Mouse (Mus musculus) G1E (cell line): Measurements from ENCODE around the gene Uba1. TPM values are rescaled to one million over a fixed set of nuclear protein-coding genes. Genes with fewer than 3 reads are reported as not detected.

Experiments
- ATAC-seq: 2 replicates; pipeline ENCODE4 v1.8.0; 2016; ENCODE audit warnings: mild to moderate bottlenecking; ENCODE audit not compliant: insufficient number of reproducible peaks, poor library complexity, low FRiP score, severe bottlenecking; ENCODE audit errors: extremely low read depth
- DNase-seq: peaks from one replicate; pipeline ENCODE4 v3.0.0; 2012; ENCODE audit warnings: low spot score
- H3K27me3 ChIP-seq: 2 replicates; pipeline ENCODE4 v1.6.1; 2012; ENCODE audit warnings: mild to moderate bottlenecking, low read length, inconsistent platforms; ENCODE audit not compliant: insufficient read depth
- H3K36me3 ChIP-seq: replicated peaks from 2 replicates; pipeline ENCODE3; 2012; ENCODE audit warnings: mild to moderate bottlenecking, inconsistent platforms
- H3K4me1 ChIP-seq: 2 replicates; pipeline ENCODE4 v1.6.1; 2012; ENCODE audit warnings: low read depth, low read length, inconsistent platforms, mixed read lengths; ENCODE audit not compliant: insufficient read depth
- H3K4me3 ChIP-seq: 2 replicates; pipeline ENCODE4 v1.5.1; 2012; ENCODE audit warnings: low read depth, mild to moderate bottlenecking, inconsistent platforms, low read length, moderate library complexity, mixed read lengths
- H3K9me3 ChIP-seq: replicated peaks from 2 replicates; pipeline ENCODE4 v1.6.1; 2012; ENCODE audit warnings: inconsistent platforms
- CTCF ChIP-seq: IDR thresholded peaks from 2 replicates; pipeline ENCODE4 v1.5.1; 2012; ENCODE audit warnings: low read depth, low read length, inconsistent platforms, mixed read lengths
- GATA1 ChIP-seq: IDR thresholded peaks from 2 replicates; pipeline ENCODE4 v1.6.1; 2012; ENCODE audit warnings: borderline replicate concordance, low read length, inconsistent platforms, mixed read lengths
- GATA2 ChIP-seq: IDR thresholded peaks from 2 replicates; pipeline ENCODE4 v1.6.1; 2012; ENCODE audit warnings: low read depth, low read length, inconsistent platforms, borderline replicate concordance
- POLR2AphosphoS5 ChIP-seq: IDR thresholded peaks from 2 replicates; pipeline ENCODE4 v1.6.1; 2012; ENCODE audit warnings: low read depth, low read length, inconsistent platforms; ENCODE audit not compliant: insufficient replicate concordance
- TAL1 ChIP-seq: conservative IDR thresholded peaks from 2 replicates; pipeline ENCODE4 v1.6.1; 2012; ENCODE audit warnings: low read depth, low read length, inconsistent platforms, mixed read lengths
- polyA plus RNA-seq: library from polyadenylated mRNA; stranded (reverse); fragments of >175 nt; gene quantifications from 2 replicates; pipeline ENCODE4 v1.2.3, GENCODE M21; 2012
- total RNA-seq, 2 experiments: library from RNA; stranded (forward) in 1 of 2; stranded (reverse) in 1 of 2; fragments of 200-1000 nt in 1 of 2; fragments of >200 nt in 1 of 2; fragmentation: Nextera tagmentation in 1 of 2; gene quantifications; 2 replicates each; pipeline ENCODE4 v1.2.3; 2014 to 2017

Gene Uba1
- total and polyA plus RNA-seq, 3 experiments = 169 to 322 (median 189) TPM

DNA sequence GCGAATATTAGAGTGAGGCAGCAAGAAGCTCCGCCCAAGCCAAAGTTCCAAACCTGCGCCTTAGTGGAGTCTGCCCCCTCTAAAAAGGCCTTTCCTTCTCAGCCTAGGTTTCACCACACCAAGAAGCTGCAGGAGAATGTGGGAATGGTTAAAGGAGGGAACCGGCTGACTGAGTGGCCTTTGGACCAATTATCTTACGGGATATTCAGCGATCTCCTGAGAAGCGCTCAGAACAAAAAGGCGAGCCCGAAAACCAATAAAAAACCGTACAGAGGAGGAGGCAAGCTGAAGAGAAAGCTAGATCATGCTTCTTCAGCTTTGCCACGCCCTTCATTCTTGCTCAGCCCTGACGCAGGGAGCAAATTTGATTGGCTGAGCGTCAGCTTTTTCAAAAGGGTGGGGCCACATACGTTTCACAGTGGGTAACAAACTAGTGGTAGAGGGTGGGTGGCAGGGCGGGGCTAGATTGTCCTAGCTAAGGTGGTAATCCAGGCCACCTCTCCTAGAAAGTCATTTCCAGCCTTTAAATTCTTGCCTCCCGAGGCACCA lies 29.5 kb downstream of the Uba1 start, which contains the start of gene Cdk16:
TSS of gene Cdk16 (plus strand) at position 436 of the 549 bp plus-strand sequence.
- Histone ChIP-seq H3K4me1 (peaks cover 26% of the 10 kb centered on the region), H3K9me3 (no peaks in the 10 kb centered on the region), H3K4me3 (peak within 1 kb of the TSS; percentile 75), H3K36me3 (peaks cover 39% of the 10 kb centered on the region), H3K27me3 (no peaks in the 10 kb centered on the region)
- TF ChIP-seq GATA2 = no peak
- no peak for TF ChIP-seq CTCF
- peak; percentile 85 for ATAC-seq
- DNase-seq = peak; percentile 73

- DNase-seq (peak; percentile 68), ATAC-seq (no peak; the same call in 1 of the 2 replicates)
- peak overlapping the region; percentile 75 for H3K4me3 ChIP-seq
- no peaks in the 10 kb centered on the region for H3K9me3 ChIP-seq
- peaks cover 26% of the 10 kb centered on the region for H3K4me1 ChIP-seq
- TF ChIP-seq GATA2 = no peak
- no peak for TF ChIP-seq POLR2AphosphoS5
- TF ChIP-seq TAL1 = no peak
- TF ChIP-seq GATA1 = no peak
- no peak for TF ChIP-seq CTCF
- H3K36me3 ChIP-seq = peaks cover 39% of the 10 kb centered on the region
- no peaks in the 10 kb centered on the region for H3K27me3 ChIP-seq
Measured at GRCm38 (mm10) chrX:20688068-20688547, 30.0 kb downstream of the Uba1 start.

DNA sequence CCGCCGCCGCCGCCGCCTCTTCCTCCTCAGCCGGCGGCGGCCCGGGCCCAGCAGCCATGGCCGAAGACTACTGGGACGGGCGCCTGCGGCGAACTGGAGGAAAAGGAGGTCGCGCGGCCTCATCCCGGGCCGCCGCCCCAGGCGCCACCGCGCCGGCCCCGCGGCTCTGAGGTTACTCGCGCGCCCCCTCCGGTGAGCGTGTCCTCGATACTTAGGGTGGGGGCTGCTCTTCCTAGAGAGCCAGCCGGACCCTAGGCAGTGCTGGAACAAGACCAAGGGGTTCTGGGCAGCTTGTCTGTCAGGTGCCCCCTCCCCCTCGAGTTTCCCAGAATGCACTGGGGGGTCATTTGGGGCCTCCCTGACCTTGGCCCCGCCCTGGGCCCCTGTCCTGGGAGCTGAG lies 30.5 kb downstream of the Uba1 start:
- no peaks in the 10 kb centered on the region for H3K27me3 ChIP-seq
- DNase-seq (peak; percentile 29), ATAC-seq (no peak)
- H3K4me3 ChIP-seq = peak overlapping the region; percentile 75
- TF ChIP-seq GATA1 (no peak), CTCF (no peak), GATA2 (no peak), POLR2AphosphoS5 (no peak), TAL1 (no peak)
- no peaks in the 10 kb centered on the region for H3K9me3 ChIP-seq
- peaks cover 26% of the 10 kb centered on the region for H3K4me1 ChIP-seq
- H3K36me3 ChIP-seq = peaks cover 40% of the 10 kb centered on the region

DNA sequence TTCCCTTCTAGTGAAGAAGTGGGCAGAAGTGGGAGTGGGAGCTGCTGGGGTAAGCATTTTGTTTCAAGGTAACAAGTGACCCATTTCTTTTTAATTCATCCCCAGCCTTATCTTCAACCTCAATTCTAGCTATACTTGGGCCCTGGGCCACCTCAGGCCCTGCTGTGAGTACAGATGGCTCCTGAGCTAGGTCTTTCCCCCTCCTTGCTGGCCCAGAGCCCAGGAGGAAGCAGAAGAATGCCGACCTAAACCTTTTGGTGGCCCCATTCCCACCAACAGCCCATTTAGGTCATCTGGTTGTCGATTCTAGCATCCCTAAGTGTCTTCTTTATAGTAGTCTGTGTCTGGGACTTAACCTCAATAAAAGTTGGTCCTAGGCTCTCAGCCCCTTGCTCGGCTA lies 33.4 kb downstream of the Uba1 start:
- DNase-seq = no peak
- peaks cover 22% of the 10 kb centered on the region for H3K4me1 ChIP-seq
- TF ChIP-seq GATA2 (no peak), GATA1 (no peak), TAL1 (no peak), POLR2AphosphoS5 (no peak), CTCF (no peak)
- ATAC-seq = no peak
- no peaks in the 10 kb centered on the region for H3K9me3 ChIP-seq
- H3K36me3 ChIP-seq = peaks cover 62% of the 10 kb centered on the region
- H3K27me3 ChIP-seq = no peaks in the 10 kb centered on the region
- no peak overlapping the region for H3K4me3 ChIP-seq

- no peak for DNase-seq
Measured at GRCm38 (mm10) chrX:20692616-20693015, 34.5 kb downstream of the Uba1 start.

DNA sequence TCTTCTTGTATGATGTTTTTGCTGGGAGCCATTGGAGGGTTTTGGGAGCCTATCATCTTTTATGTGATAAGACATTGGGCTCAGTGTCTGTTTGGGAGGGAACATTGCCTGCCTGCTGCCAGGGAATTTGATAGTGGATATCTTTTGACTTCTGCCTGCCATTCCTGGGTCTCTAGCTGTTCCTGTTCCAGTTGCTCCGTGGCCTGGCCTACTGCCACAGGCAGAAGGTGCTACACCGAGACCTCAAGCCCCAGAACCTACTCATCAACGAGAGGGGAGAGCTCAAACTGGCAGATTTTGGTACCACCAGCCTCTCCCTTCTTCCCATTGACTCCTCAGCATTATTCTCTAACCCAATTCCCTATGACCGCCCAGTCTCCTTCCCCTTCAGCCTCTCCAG lies 37.7 kb downstream of the Uba1 start:
- no peak for ATAC-seq
- TF ChIP-seq GATA1 (no peak), CTCF (no peak), POLR2AphosphoS5 (no peak), TAL1 (no peak), GATA2 (no peak)
- DNase-seq = no peak
- Histone ChIP-seq H3K4me3 (no peak overlapping the region), H3K4me1 (peaks cover 6% of the 10 kb centered on the region), H3K9me3 (no peaks in the 10 kb centered on the region), H3K27me3 (no peaks in the 10 kb centered on the region), H3K36me3 (peaks cover 91% of the 10 kb centered on the region)

More at GRCm38 (mm10) chrX:20692616-20693015, 34.5 kb downstream of the Uba1 start:
- no peaks in the 10 kb centered on the region for H3K27me3 ChIP-seq
- no peak overlapping the region for H3K4me3 ChIP-seq
- peaks cover 22% of the 10 kb centered on the region for H3K4me1 ChIP-seq
- no peaks in the 10 kb centered on the region for H3K9me3 ChIP-seq
- no peak for ATAC-seq
- TF ChIP-seq POLR2AphosphoS5 = no peak
- TF ChIP-seq GATA1 = no peak
- H3K36me3 ChIP-seq = peaks cover 72% of the 10 kb centered on the region

DNA sequence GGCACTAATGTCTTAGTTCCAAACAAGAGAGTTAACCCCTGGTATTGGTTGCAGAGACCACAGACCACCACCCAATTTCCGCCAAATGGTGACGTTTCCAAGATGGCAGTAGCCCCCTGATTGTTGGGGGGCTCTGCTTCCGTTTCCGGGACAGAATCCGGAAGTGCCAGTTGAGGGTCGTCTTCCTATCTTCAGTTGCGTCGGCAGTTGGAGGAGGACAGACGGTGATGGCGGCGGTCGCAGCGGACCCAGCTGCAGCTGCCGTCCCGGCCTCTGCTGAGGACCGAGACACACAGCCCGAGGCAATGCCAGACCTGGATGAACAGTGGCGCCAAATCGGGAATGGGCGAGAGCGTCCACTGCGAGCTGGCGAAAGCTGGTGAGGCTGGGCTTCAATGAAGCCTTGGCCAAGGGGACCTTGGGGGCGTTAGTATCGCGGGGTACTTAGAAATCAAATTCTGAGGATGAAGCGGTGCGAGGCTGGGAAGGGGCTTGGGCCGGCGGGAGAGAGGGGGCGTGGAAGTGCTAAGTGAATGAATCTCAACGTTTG lies 45.7 kb downstream of the Uba1 start, which contains the start of gene Usp11:
TSS of gene Usp11 (plus strand) at position 166 of the 550 bp plus-strand sequence.
- Histone ChIP-seq H3K36me3 (peaks cover 35% of the 10 kb centered on the region), H3K4me3 (peak within 1 kb of the TSS; percentile 79), H3K27me3 (no peaks in the 10 kb centered on the region), H3K4me1 (peaks cover 11% of the 10 kb centered on the region; the same call in 1 of the 2 replicates), H3K9me3 (no peaks in the 10 kb centered on the region)
- DNase-seq = peak; percentile 42
- ATAC-seq = no peak
- TF ChIP-seq CTCF (no peak), GATA2 (no peak), TAL1 (no peak), GATA1 (no peak), POLR2AphosphoS5 (no peak)
